Mouse (Mus musculus) gastrocnemius, postnatal 4 days (tissue): ENCODE data around the gene Ssr3. TPM values are rescaled to one million over a fixed set of nuclear protein-coding genes. Genes with fewer than 3 reads are reported as not detected.
"Not testable (repeated sequence)": the region's sequence is repeated elsewhere in the genome, so short reads cannot be mapped to it uniquely, and the experiment has no call there.

Source experiments
- DNase-seq, 2 experiments: peaks; one replicate each; pipeline ENCODE4 v3.0.0; 2021 to 2022; ENCODE audit warnings: low spot score in 2 of 2, mixed read lengths in 2 of 2
- long read RNA-seq, 2 experiments: library from polyadenylated mRNA; stranded (forward); transcript quantifications; one replicate each; pipeline ENCODE4 v2.0.0; 2021
- total RNA-seq, 2 experiments: library from RNA; stranded (reverse); gene quantifications; 2 replicates each; pipeline ENCODE4 v1.2.3; 2021

Ssr3 gene
- total RNA-seq = 100 to 1,000 TPM; 183 to 192 TPM
- long read RNA-seq, experiment 1, transcript Ssr3-201 (5 exons, 2,957 nt) = major isoform, 135 of 161 reads
- long read RNA-seq, experiment 1, partial matches to known transcripts = 1 of 161 reads
- long read RNA-seq, experiment 1, other reads (novel, unspliced or antisense) = 20 of 161 reads
- long read RNA-seq, experiment 2, transcript Ssr3-201 (5 exons, 2,957 nt) = major isoform, 221 of 251 reads
- long read RNA-seq, experiment 2, partial matches to known transcripts = 3 of 251 reads
- long read RNA-seq, experiment 2, other reads (novel, unspliced or antisense) = 26 of 251 reads

GRCm38 (mm10) chr3:65392421-65392817 is at the start of gene Ssr3:
Ssr3 (minus strand) TSS chr3:65392623.
- peak; percentile 89 to 96 for DNase-seq

- DNase-seq = peak in 1 of 2 experiments; percentile 41
Measured at GRCm38 (mm10) chr3:65441586-65442111, 49.2 kb upstream of the Ssr3 start.

GRCm38 (mm10) chr3:65438511-65439228 is 46.2 kb upstream of the Ssr3 start:
- DNase-seq = no peak

- no peak for DNase-seq
Measured at GRCm38 (mm10) chr3:65435812-65436211, 43.4 kb upstream of the Ssr3 start.

GRCm38 (mm10) chr3:65435101-65435571 is 42.7 kb upstream of the Ssr3 start:
- DNase-seq = no peak

GRCm38 (mm10) chr3:65432236-65432635 is 39.8 kb upstream of the Ssr3 start:
- DNase-seq = no peak

GRCm38 (mm10) chr3:65419706-65420105 is 27.3 kb upstream of the Ssr3 start:
- no peak for DNase-seq

- DNase-seq = no peak
Measured at GRCm38 (mm10) chr3:65417913-65418594, 25.6 kb upstream of the Ssr3 start.

- DNase-seq = no peak
Measured at GRCm38 (mm10) chr3:65416571-65416970, 24.1 kb upstream of the Ssr3 start.

GRCm38 (mm10) chr3:65407891-65408290 is 15.5 kb upstream of the Ssr3 start:
- no peak for DNase-seq

GRCm38 (mm10) chr3:65405781-65406180 is 13.4 kb upstream of the Ssr3 start:
- no peak for DNase-seq

- DNase-seq = no peak
Measured at GRCm38 (mm10) chr3:65397566-65397965, 5.1 kb upstream of the Ssr3 start.

GRCm38 (mm10) chr3:65396835-65397504 is 4.5 kb upstream of the Ssr3 start:
- no peak for DNase-seq

GRCm38 (mm10) chr3:65395111-65395510 is 2.7 kb upstream of the Ssr3 start:
- not testable (repeated sequence) for DNase-seq

GRCm38 (mm10) chr3:65391784-65392420 is 521 bp downstream of the Ssr3 start:
- DNase-seq = no peak

GRCm38 (mm10) chr3:65391222-65391783 is 1.1 kb downstream of the Ssr3 start:
- DNase-seq = no peak

GRCm38 (mm10) chr3:65385771-65386170 is 6.7 kb downstream of the Ssr3 start:
- DNase-seq = no peak

GRCm38 (mm10) chr3:65384431-65384830 is 8.0 kb downstream of the Ssr3 start:
- DNase-seq = no peak

GRCm38 (mm10) chr3:65381094-65381493 is 11.3 kb downstream of the Ssr3 start:
- no peak for DNase-seq

- peak in 1 of 2 experiments; percentile 30 for DNase-seq
Measured at GRCm38 (mm10) chr3:65379884-65380539, 12.4 kb downstream of the Ssr3 start.
